ENCODE assay signal across 13 mouse cellular contexts in genomic region chr4:115476051-115476450, GRCm38 (mm10). TPM values are rescaled to one million over a fixed set of nuclear protein-coding genes. Genes with fewer than 3 reads are reported as not detected.
A peak's percentile ranks its signal among the peaks of the same experiment; 100 is the strongest.
DNase-seq lines count a peak whose midpoint lies in the region; ATAC-seq and TF ChIP-seq lines count a peak whose summit lies in the region.
"Not testable (repeated sequence)": the region's sequence is repeated elsewhere in the genome, so short reads cannot be mapped to it uniquely, and the experiment has no call there.
"Had no signal": no experiment of that assay in that cellular context is flagged by ENCODE, and none has a peak within 500 bp of the region (broad histone marks: within the 10 kb centered on the region; RNA-seq: fewer than 3 reads in every experiment).

No protein-coding gene starts in this region.

- H3K4me2 ChIP-seq in hindbrain, postnatal 0 days (ENCODE audit: low read depth, low read length): not testable (repeated sequence)

- H3K4me1 ChIP-seq in hindbrain, postnatal 0 days (ENCODE audit: insufficient read depth, low read length): not testable (repeated sequence)

- peak; percentile 45 for TF ChIP-seq CTCF in gastrocnemius, adult 2 months (IDR thresholded peaks at IDR 0.05)
- peak; percentile 32 for TF ChIP-seq CTCF in hindbrain, postnatal 0 days (IDR thresholded peaks at IDR 0.05; ENCODE audit: low read depth)

- H3K4me3 ChIP-seq in gastrocnemius, adult 2 months; hindbrain, postnatal 0 days (ENCODE audit: low read length): not testable (repeated sequence)

- ATAC-seq in hindbrain, postnatal 0 days: not testable (repeated sequence)

- H3K27ac ChIP-seq in gastrocnemius, adult 2 months; hindbrain, postnatal 0 days: not testable (repeated sequence)

- intact Hi-C loops in gastrocnemius, adult 2 months (cut with DNase I): not testable (repeated sequence)

- H3K27me3 ChIP-seq in hindbrain, postnatal 0 days (ENCODE audit: insufficient read depth, low read length): not testable (repeated sequence)

- H3K36me3 ChIP-seq in hindbrain, postnatal 0 days (ENCODE audit: insufficient read depth, low read length): not testable (repeated sequence)

- DNase-seq in adrenal gland, adult 18-20 months (ENCODE audit: low spot score in 2 of 2): peak; percentile 4 to 26
- DNase-seq in embryo, embryonic 10.5 days (ENCODE audit: low spot score): peak; percentile 10
- peak; percentile 20 for DNase-seq in gastrocnemius, adult 2 months
- DNase-seq in hindbrain, postnatal 0 days (ENCODE audit: low spot score): not testable (repeated sequence)
- peak; percentile 38 to 59 for DNase-seq in kidney, postnatal 25 days
- peak; percentile 53 for DNase-seq in lung, postnatal 10 days
- peak; percentile 26 for DNase-seq in ovary, adult 18-20 months (ENCODE audit: low spot score)

- not testable (repeated sequence) for H3K9ac ChIP-seq in hindbrain, postnatal 0 days (replicated peaks; ENCODE audit: low read length)

- not testable (repeated sequence) for H3K9me3 ChIP-seq in hindbrain, postnatal 0 days (ENCODE audit: low read length)

RNA-seq across cellular contexts. Expression of gene Cyp4a14, which starts 19.9 kb away (rescaled TPM):
- under 1 TPM in 1 of 2 experiments, not detected in 1; 0.46 TPM for total RNA-seq in adrenal gland, adult 18-20 months (2021)
- total RNA-seq in gastrocnemius, adult 2 months (2021): not detected
- total RNA-seq in hindbrain, postnatal 0 days (2014; rRNA removed): not detected in 2 replicates
- polyA plus RNA-seq in hindbrain, postnatal 0 days (2015; fragmentation: Nextera tagmentation; extraction: Ambion mirVana): not detected in 2 replicates
- total RNA-seq: adrenal gland, postnatal 25 days; left cerebral cortex, adult 8-10 months had no signal
- polyA plus RNA-seq: embryonic facial prominence, embryonic 12.5 days; forebrain, embryonic 15.5 days; hindbrain, embryonic 11.5 days had no signal

RNA-seq across cellular contexts. Expression of gene Cyp4a30b, which starts 23.6 kb away (rescaled TPM):
- total RNA-seq in adrenal gland, adult 18-20 months (2021): not detected
- not detected for total RNA-seq in gastrocnemius, adult 2 months (2021)
- not detected in 2 replicates for total RNA-seq in hindbrain, postnatal 0 days (2014; rRNA removed)
- polyA plus RNA-seq in hindbrain, postnatal 0 days (2015; fragmentation: Nextera tagmentation; extraction: Ambion mirVana): not detected in 2 replicates
- total RNA-seq: adrenal gland, postnatal 25 days; gastrocnemius, postnatal 4 days; left cerebral cortex, adult 8-10 months had no signal
- polyA plus RNA-seq: embryonic facial prominence, embryonic 12.5 days; forebrain, embryonic 15.5 days; hindbrain, embryonic 11.5 days had no signal

RNA-seq across cellular contexts. Expression of gene Cyp4a10, which starts 42.0 kb away (rescaled TPM):
- total RNA-seq in adrenal gland, adult 18-20 months (2021): under 1 TPM in 1 of 2 experiments, not detected in 1; 0.53 TPM
- total RNA-seq in gastrocnemius, adult 2 months (2021): not detected
- not detected in 2 replicates for total RNA-seq in hindbrain, postnatal 0 days (2014; rRNA removed)
- polyA plus RNA-seq in hindbrain, postnatal 0 days (2015; fragmentation: Nextera tagmentation; extraction: Ambion mirVana): not detected in 2 replicates
- total RNA-seq: adrenal gland, postnatal 25 days; left cerebral cortex, adult 8-10 months had no signal
- polyA plus RNA-seq: embryonic facial prominence, embryonic 12.5 days; forebrain, embryonic 15.5 days; hindbrain, embryonic 11.5 days had no signal
